Mouse (Mus musculus) urinary bladder, postnatal 14 days (tissue): ENCODE results near the gene Tst.

Experiments used
- DNase-seq: peaks from one replicate; pipeline ENCODE4 v3.0.0; 2021; ENCODE audit warnings: low spot score

Gene Tst

DNA sequence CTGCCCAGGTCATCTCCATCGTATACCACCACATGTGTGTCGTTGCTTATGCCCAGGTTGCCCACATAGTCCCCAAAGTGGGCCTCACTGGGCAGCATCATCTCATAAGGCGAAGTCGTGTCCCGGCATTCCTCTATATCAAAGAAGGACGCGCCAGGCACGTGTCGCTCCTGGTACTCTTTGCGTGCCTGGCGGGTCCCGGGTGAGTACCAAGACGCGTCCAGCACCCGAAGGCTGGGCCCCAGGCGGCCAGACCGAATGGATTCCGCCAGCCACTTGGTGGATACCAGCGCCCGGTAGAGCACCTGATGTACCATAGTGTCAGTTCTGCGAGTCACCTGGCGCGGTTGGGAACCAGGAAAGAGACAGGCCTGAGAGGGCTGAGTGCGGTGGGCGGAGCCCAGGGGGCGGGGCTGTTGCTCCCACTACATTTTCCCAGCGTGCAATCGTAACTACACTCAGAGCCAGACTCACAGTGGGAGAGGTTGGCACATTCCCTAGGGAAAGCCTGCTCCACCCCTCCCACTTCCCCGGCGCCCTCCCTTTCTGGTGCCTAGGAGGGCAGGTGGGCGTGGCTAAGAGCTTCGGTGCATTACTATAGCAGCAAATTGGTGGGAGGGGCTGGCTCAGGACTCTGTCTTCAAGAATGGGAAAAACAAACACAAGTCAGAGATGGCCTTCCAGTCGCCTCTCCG lies at the start of gene Tst:
Tst (minus strand) TSS at position 391 of the 695 bp plus-strand sequence.
- DNase-seq: peak; percentile 92

DNA sequence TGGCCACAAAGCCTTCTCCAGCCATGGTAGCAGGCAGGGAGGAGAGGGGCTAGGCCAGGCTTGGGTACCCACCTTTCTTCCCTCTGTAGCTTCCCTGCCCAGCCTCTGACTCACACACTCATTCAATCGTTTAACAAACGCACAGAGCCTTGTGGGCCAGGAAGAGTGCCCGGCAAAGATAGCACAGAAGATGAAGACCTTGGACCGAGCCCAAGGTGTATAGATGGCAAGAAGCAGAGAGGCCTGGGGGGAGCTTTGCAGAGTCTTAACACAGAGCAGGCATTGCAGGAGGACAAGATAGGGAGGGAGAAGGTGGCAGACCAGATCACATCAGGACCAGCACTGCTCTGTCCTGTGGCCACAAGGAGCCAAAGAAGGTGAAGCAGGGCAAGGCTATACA lies 49.5 kb upstream of the Tst start:
- no peak for DNase-seq

DNA sequence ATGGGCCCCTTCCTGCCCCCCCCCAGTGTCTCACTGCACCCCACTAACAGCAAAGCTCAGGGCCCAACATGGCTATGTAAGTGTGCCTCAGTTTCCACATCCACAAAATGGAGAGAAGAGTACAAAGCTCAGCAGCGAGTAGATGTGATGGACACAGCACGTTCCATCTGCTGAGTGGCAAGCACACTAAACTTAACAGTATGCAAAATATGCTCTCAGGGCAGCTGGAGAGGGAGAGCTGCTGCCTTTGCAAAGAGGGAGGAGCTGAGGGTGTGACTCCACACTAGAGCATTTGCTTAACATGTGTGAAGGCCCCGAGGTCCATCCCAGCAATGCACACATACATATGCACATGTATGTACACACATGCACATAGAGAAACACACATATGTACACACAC lies 47.2 kb upstream of the Tst start:
- DNase-seq: no peak

DNA sequence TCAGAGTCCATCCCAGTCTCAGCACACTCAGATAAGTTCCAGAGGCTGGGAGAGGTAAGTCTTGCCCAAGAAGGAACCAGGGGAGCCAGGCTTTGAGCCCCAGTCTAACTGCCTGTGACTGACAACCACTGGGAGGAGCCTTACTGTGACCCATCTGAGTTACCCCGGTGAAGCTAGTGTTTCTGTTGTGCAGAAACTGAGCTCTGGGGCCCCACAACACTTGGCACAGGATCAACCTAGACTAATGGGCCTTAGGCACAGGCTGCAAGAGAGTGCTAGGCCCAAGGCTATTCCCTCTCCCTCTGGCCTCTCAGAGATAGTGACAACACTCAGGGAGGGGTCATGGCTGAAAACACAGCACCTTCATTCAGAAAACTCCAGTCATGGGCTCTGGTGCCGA lies 45.5 kb upstream of the Tst start:
- no peak for DNase-seq

DNA sequence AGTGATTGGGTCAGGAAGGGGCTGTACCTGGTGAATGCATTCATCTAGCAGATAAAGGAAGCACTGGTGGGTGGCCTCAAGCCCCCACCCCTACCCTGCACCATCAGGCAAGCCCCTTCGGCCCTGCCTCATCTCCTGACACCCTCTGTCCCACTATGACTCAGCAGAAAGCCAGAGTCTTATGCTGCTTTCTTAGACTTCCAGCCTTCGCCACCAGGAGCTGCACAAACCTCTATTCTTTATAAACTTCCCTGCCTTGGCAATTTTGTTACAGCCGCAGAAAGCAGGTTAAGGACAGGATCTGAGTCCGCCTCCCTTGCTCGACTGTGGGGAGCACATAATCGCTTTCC lies 44.7 kb upstream of the Tst start:
- no peak for DNase-seq

DNA sequence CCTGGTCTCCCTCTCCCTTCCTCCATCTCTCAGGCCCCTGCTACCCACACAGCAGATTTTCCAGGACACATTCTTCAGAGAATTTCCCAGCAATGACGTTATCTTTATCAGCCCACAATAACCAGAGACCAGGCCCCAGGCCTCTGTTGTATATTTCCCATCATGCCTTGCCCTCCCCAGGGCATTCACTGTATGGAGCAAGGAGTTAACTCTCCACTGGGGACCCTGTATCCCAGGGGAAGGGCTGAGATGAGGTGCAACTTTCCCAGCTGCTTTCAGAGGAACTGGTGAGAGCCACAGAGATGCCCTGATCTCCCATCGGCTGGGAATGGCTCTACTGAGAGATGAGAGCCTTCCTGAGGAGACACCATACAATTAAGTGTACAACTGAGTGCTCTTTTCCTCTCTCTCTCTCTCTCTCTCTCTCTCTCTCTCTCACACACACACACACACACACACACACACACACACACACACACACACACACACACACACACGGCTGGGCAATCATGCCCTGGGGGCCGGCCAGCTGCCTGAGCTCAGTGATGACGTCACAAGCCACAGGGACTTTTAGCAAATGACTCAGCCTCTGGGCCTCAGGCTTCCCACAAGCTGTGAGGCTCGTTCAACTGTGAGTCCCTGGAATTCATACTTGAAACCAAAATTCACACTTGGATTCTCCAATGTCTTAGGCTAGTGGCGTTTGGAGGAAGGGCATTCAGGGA lies 44.1 kb upstream of the Tst start:
- DNase-seq: peak; percentile 56

DNA sequence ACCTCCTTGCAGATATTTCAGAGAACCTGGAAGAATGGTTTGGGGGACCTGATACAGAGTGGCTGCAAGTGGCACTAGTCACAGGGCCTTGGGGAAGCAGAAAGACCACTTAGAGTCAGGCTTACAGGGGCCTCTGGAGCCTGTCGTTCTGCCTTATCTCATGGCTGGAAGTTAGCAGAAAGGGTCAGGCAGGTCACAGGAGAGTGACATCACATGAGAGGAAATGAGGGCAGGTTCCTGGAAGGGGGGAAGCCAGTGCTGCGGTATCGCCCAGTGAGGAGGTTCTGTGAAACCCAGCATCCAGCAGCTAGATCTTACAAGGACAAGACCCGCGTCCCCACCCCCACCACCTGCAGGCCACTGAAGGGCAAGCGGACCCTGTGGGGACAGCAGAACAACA lies 43.4 kb upstream of the Tst start:
- DNase-seq: no peak

DNA sequence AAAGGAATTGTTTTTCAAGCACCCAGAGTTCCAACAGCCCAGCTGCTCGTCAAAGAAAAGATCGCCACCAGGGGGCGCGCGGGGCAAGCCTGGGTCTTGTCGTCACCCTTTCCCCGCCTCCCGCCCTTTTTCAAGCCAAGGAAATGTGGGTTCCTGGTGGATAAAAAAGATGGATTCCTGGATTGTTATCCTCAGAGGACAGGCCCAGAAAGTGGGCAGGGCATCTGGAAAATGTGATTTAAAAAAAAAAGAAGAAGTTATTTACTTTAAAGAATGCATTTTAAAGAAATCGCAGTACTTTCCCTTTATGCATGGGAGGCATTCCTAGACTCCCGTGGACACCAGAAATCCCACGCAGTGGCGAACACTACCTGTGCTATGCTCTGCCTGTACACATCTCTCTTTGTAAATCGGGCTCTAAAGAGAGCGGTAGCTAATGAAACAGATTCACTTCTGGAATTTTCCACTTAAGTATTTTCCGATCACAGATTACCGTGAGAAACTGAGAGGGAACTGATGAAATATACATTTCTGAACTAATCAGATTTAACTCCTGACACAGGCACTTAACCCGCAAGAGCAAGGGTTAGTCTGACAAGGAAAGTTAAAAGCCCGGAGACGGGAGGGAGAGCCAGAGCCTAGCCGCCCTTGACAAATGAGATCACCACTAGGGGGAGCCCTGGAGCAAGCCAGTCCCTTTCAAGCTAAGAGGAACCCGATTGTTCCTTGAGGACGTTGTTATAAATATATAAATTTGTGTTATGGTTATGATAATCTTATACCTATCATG lies 42.2 kb upstream of the Tst start:
- peak; percentile 98 for DNase-seq

DNA sequence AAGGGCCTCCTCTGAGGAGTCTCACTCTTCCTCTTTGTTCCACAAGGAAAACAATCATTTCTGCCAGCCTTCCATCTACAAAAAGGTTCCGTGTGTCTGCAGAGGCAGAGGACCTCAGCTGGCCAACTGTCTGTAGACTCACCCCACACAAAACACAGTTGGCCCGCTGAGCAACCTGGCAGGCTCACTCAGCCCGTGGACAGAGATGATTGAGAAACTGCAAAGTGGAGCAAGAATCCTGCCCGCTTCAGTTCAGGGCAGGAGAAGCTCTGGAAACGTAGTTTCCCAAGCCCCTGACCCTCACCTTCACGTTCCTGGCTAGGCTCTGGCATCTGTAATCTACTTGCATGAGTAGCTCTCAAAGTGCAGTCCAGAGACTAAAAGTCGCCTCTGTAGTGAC lies 41.4 kb upstream of the Tst start:
- no peak for DNase-seq

DNA sequence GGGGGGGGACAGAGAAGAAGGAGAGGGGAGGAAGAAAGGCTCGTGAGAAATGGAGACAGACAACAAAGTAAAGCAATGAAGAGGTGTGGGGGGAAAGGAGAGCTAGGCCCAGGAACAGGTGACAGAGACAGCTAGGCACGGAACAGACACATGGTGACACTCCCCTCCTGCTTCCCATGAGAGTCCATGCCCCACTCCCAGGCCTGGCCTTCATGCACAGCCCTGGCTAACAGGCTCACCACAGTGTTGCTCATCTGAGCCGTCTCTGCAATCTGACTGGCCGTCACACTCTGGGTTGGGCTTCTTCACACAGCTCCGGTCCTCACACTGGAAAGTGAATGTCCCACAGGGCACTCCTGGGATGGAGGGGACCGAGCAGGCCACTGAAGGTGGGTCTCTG lies 38.1 kb upstream of the Tst start:
- no peak for DNase-seq

DNA sequence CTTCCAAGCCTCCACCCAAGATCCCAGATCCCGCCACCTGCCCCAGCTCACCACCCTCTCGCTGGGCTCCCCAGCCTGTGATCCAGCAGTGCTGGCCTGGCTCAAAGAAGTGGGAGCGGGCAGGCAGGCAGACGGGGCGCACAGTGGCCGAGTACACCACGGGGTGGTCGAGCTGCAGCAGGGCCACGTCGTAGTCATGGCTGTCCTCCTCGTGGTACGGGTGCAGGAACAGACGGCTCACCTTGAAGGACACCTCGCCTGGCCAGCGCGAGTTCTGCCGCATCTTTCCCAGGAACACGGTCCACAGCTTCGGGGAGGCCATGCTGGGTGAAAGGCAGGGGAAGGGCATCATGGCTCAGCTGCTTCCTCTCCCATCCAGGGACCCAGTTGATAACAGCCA lies 36.5 kb upstream of the Tst start:
- no peak for DNase-seq

DNA sequence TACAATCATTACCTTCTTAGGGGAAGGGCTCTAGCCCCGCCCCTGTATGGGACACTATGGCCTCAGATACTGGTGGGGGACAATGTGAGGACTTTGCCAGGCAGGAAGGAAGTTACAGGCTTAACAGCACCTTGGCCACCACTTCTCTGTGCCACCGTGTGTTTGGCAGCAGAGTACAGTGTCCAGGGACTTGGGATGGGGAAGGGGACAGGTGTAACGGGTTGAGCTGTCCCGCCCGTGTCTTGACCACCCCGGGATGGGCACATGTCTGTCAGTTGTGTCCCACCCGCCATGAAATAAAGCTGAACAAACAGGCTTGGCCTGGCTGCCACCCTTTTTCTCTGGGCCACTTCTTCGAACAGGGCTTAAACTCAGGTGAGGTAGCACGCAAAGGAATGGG lies 33.3 kb upstream of the Tst start:
- DNase-seq: no peak

DNA sequence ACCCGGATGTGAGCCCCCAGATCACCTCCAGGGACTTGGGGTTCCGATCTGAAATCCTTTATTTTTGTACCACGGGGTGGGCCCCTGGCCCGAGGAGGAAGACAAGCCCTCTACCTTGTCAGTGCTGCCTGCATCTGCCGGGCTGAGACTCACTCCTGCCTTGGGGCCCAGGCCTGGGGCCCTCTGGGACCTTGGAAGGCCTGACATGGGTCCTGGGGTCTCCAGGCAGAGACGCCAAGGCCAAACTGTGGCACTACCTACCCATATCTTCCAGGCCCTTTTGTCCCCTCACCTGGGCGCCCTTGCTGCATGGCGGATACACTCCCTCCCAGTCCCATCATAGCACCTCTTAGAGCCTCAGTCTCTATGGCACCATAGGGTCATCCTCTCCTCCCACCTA lies 32.8 kb upstream of the Tst start:
- no peak for DNase-seq

DNA sequence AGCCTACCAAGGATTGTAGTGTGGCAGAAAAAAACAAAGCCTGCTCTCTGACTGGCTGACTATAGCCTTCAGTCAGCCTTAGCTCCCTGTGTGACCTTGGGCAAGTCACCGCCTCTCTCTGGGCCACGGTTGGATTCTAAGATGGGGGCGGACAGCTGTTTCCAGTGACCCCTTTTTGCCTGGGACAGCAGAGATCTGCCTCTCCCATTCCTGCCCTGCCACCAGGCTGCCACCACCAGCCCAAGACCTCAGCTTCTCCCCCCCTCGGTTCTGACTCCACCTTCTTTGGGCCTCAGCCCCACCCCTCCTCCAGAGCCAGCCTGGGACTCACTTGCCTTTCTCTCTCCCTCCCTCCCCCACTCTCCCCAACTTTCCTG lies 32.3 kb upstream of the Tst start:
- no peak for DNase-seq

DNA sequence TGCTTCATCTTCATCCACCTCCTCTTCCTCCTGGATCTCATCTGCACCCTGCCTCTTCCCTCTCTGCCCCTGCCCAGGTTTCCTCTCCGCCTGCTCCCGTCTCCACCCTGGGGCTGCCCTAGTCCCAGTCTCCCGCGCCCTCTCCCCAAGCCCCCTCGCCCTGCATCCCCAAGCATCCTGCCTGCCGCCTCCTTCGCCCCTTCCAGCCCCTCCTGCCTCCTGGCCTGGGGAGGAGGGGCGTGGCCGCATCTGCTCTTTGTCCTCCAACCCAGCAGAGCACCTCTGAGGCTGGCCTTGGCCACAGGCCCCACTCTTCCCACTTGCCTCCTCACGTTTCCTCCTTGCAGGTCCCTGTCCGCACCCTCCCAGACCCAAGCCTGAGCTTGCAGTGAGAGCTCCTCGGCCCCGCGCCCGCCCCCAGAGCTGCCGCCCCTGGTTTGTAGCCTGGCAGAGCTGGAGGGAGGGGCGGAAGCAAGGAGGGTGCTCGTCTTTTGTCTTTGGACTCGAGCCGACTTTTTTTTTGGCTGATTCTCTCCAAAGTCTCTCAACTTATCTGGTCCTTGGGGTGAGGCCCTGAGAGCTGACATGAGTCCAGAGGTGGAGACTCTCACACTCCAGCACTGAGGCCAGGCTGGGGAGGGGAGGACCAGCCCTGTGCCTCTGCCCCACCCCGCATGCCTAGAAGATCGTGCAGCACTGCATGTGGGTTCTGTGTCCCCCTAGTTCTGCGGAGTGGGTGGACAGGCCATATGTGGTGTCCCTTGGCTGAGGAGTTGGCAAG lies 31.7 kb upstream of the Tst start:
- peak; percentile 71 for DNase-seq

DNA sequence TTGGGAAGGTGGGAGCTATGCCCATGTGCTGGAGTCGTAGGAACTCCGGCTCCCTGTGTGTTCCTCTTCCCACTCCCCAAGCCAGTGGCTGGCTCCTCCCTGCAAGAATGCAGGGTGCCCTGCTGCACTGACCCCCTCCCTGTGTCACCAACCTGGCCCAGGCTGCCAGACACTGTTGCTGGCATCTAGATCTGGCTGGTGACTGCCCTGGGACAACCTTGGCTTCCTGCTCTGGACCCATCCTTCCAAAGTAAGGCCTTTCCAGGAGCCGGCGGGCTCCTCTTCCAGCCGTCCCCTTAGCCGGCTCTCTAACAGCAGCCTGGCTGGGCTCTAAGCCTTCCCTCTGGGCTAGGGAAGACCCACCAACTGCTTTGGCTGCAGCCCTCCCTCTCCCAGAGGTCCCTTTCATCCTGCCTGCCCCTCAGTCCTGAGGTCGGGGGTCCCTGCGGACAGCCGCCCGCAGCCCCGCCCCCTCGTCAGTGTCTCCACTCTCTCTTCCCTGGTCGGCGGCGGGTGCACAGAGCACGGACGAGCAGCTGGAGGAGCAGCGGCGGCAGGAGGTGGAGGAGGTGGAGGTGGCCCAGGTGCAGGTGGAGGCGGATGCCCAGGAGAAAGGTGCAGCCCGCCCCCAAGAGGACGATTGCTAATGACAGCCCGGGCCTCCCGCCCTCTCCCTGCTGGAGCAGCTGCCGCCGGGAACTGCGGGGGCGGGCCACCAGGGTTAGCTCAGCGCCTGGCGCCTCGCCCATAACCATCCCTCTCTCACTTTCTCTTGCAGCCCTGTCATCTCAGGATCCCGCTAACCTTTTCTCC lies 30.9 kb upstream of the Tst start:
- peak; percentile 91 for DNase-seq

DNA sequence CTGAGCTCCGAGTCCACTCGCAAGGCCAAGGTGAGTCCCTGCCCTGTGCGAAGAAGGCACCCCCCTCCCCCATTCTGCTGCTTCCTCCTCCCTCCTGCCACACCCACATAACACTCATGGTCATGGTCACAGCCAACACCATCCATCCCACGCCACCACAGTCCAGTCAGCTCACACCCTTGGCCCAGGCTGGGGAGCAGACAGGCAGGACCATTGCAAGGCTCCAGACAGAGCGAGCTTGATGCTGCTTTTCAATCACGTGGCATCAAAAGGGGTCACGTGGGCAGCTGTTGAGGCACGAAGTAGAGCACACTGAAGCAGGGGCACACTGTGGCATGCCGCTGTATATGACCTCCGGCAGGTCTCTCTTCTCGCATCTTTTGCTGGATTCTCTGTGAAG lies 30.0 kb upstream of the Tst start:
- no peak for DNase-seq

DNA sequence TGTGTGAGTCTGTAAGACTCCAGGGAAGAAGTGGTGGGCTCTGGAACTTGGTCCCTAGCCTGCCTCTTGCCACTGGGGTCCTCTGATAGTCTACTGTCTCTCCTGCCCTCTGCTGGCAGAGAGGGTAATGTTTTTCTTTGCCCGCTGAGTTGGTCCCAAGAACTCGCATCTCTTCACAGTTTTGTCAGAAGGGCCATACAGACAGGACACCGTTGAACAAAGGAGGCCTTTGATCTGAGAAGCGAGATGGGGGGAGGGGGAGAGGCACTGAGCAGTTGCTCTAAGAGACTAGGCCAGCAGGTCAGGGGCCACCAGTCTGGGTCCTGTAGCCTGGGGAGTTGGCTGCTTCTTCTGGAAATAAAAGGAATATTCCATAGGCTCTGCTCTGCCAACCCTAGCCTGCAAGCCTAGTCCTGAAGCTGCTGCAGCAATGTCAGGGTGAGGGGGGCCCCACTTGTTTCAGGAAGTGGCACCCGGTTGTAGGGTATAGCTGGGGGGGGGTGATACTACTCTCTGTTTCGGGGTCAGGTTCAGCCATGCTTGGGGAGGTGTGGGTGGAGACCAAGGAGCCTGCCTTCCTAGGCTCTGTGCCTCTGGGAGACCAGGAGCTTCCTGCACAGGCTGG lies 29.3 kb upstream of the Tst start:
- DNase-seq: no peak

DNA sequence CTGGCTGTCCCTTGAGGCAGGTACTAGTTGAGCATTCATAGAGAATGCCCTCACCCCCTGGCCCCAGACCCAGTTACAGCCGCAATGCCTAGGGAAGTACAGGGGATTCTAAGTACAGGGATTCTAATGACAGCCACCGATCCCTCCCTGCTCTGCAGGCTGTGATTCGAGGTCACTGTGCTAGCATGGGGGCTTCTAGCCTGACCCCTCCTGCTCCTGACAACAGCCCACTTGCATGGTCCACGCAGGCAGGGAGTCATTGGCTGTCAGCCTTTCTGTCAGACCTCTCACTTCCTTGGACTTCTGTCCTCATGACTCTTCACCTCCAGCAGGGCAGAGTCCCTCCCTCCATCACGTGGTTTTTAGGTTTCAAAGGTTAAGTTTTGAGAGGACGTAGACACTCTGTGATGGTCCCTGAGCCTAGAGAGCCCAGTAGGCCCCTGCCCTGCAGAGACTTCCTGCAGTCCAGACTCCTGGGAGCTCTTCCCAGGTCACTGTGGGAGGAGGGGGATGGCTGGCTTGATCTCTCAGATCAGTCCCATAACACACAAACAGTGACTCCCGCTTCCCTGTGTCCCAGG lies 25.9 kb upstream of the Tst start:
- no peak for DNase-seq

DNA sequence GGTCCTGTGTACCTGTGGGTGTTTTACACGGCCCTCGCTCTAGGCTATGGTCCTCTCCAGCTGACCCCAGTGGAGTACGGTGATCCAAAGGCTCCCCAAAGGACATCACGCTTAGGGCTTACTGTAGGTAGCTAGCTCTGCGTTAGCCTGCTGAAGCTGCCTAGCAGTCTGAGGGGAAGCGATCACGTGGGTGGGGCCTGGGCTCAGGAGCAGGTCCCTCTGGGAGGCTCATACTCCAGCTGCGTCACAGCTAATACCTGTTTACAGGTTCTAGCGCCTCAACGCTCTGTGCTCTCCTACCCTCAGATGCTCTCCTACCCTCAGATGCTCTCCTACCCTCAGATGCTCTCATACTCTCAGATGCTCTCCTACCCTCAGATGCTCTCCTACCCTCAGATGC lies 25.2 kb upstream of the Tst start:
- DNase-seq: no peak
